Mouse (Mus musculus) neural tube, embryonic 11.5 days (tissue): ENCODE measurements around the gene Sppl3. TPM values are rescaled to one million over a fixed set of nuclear protein-coding genes. Genes with fewer than 3 reads are reported as not detected.
A peak's percentile ranks its signal among the peaks of the same experiment; 100 is the strongest.
"Not testable (repeated sequence)": the region's sequence is repeated elsewhere in the genome, so short reads cannot be mapped to it uniquely, and the experiment has no call there.

ENCODE experiments used
- ATAC-seq: fragments of 200-750 bp; cut with Nextera tagmentation; 2 replicates; pipeline ENCODE4 v1.8.0; 2017; ENCODE audit warnings: moderate number of reproducible peaks, mild to moderate bottlenecking, moderate TSS enrichment, moderate library complexity; ENCODE audit not compliant: insufficient read depth, low FRiP score, low TSS enrichment
- DNase-seq: peaks from one replicate; pipeline ENCODE4 v3.0.0-alpha.2; 2015; ENCODE audit warnings: low spot score
- H3K27ac ChIP-seq: fragments of 300-500 bp; sonication (generic); 2 replicates; pipeline ENCODE4 v1.5.1; 2014; ENCODE audit warnings: low read depth, mild to moderate bottlenecking, low read length
- H3K27me3 ChIP-seq: fragments of 300-500 bp; sonication (generic); 2 replicates; pipeline ENCODE4 v1.6.1; 2014; ENCODE audit warnings: mild to moderate bottlenecking, low read length, mixed read lengths; ENCODE audit not compliant: control insufficient read depth, insufficient read depth
- H3K36me3 ChIP-seq: fragments of 300-500 bp; sonication (generic); 2 replicates; pipeline ENCODE4 v1.6.1; 2014; ENCODE audit warnings: mild to moderate bottlenecking, low read length, moderate library complexity, mixed read lengths; ENCODE audit not compliant: control insufficient read depth, insufficient read depth
- H3K4me1 ChIP-seq: fragments of 300-500 bp; sonication (generic); 2 replicates; pipeline ENCODE4 v1.6.1; 2014; ENCODE audit warnings: low read length, mixed read lengths; ENCODE audit not compliant: control insufficient read depth, insufficient read depth
- H3K4me2 ChIP-seq: fragments of 300-500 bp; sonication (generic); 2 replicates; pipeline ENCODE4 v1.6.1; 2014; ENCODE audit warnings: low read depth, mild to moderate bottlenecking, moderate library complexity
- H3K4me3 ChIP-seq: fragments of 300-500 bp; sonication (generic); 2 replicates; pipeline ENCODE4 v1.5.1; 2014; ENCODE audit warnings: low read depth, low read length
- H3K9ac ChIP-seq: fragments of 300-500 bp; sonication (generic); 2 replicates; pipeline ENCODE4 v1.6.1; 2014; ENCODE audit warnings: mild to moderate bottlenecking, low read length
- H3K9me3 ChIP-seq: fragments of 300-500 bp; sonication (generic); 2 replicates; pipeline ENCODE4 v1.6.1; 2016; ENCODE audit warnings: low read length; ENCODE audit not compliant: control insufficient read depth
- WGBS: fragments of 180-500 bp; shearing (Covaris S2); extraction: QIAGEN DNeasy Blood & Tissue Kit; methylation state at CpG from one replicate; pipeline ENCODE4 v1.1.7; 2014; 5-methylcytosine and 5-hydroxymethylcytosine counted together
- polyA plus RNA-seq: library from polyadenylated mRNA; unstranded; fragments of >200 nt; fragmentation: Nextera tagmentation; extraction: Ambion mirVana; gene quantifications from 2 replicates; pipeline ENCODE4 v1.2.1, GENCODE M21; 2014

The Sppl3 gene
- polyA plus RNA-seq, 1 experiment from 2014 or later: 45.1 TPM

DNA sequence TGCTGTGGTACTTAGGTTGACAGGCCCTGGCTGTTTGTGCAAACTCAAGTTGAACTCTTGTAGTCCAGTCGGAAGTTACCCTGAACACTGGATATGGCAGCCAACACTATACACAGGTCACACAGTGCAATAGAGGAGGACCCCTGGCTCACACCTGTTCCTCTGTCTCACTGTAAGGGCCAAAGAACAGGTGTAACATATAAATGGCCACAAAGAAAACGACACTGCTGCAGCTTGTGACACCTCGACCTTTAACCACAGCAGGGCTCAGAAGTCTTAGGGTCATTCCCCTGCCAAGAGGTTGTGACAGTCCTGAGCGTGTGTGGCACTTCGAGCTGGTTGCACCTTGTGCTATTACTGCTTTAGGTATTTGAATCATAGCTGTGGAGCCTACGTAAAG is 89.5 kb downstream of the Sppl3 start:
- no peak overlapping the region for H3K4me3 ChIP-seq
- no peak overlapping the region for H3K9ac ChIP-seq
- DNase-seq (no peak), ATAC-seq (no peak)
- H3K4me2 ChIP-seq: no peak overlapping the region
- no peak overlapping the region for H3K27ac ChIP-seq
- no peaks in the 10 kb centered on the region for H3K9me3 ChIP-seq
- no peaks in the 10 kb centered on the region for H3K4me1 ChIP-seq
- peaks cover 17% of the 10 kb centered on the region for H3K36me3 ChIP-seq
- no peaks in the 10 kb centered on the region for H3K27me3 ChIP-seq
- WGBS: 88% methylated on average over 6 of the region's 6 CpGs

DNA sequence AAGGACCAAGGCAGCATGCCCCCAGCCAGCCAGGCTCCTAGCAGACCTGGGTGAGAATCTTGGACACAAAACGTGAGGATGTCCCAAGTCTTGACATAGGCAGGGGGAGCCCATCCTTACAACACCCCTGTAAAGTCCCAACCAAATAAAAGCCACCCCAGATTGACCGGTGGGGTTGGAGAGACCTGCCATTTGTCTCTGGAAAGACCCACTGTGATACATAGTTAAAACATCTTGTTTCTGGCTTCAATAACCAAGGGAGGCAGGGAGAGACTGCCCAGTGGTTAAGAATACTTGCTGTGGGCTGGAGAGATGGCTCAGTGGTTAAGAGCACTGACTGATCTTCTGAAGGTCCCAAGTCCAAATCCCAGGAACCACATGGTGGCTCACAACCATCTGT is 91.3 kb downstream of the Sppl3 start:
- peaks cover 6% of the 10 kb centered on the region for H3K36me3 ChIP-seq
- no peaks in the 10 kb centered on the region for H3K4me1 ChIP-seq
- H3K27me3 ChIP-seq: no peaks in the 10 kb centered on the region
- H3K27ac ChIP-seq: no peak overlapping the region
- ATAC-seq (no peak), DNase-seq (no peak)
- no peak overlapping the region for H3K9ac ChIP-seq
- 84% methylated on average over 2 of the region's 2 CpGs for WGBS
- H3K9me3 ChIP-seq: no peaks in the 10 kb centered on the region
- H3K4me3 ChIP-seq: no peak overlapping the region
- no peak overlapping the region for H3K4me2 ChIP-seq

DNA sequence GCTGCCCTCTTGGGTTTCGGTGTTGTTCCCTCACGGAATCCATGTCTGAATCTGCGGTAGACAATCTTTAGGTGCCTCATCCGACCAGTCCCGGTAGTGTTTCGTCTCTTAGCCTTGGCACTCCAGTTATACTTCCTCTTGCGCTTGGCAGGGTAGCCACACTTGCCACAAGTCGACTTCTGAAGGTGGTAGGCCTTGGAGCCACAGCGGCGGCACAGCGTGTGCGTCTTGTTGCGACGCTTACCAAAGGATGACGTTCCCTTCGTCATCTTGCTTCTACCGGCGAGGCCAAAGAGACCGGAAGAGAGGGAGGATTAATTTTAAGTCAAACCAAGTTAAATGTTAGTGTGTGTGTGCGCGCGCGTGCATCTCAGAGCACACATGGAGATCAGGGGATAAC is 92.3 kb downstream of the Sppl3 start:
- not testable (repeated sequence) for H3K4me1 ChIP-seq, H3K27me3 ChIP-seq, H3K4me2 ChIP-seq, H3K27ac ChIP-seq, DNase-seq, H3K4me3 ChIP-seq, H3K9me3 ChIP-seq, H3K9ac ChIP-seq, H3K36me3 ChIP-seq, ATAC-seq
- WGBS: 96% methylated on average over 23 of the region's 23 CpGs

DNA sequence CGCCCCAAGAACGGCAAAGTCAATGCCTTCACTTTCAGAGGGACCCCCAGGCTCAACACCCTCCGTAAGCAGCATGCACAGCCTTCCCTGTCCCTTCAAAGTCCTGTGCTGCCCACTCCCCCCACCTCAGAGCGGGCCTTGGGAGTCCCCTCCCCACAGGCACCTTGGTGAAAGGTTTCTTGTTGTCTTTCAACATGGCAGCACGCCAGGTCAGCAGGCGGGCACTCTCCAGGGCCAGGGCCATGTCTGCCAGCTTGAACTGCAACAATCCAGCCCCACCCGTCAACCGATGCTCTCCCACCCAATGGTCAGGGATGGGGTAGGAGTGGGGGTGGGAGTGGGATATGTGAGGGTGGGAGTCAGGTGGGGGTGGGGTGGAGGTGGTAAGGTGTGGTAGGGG is 100.2 kb downstream of the Sppl3 start:
- no peaks in the 10 kb centered on the region for H3K27me3 ChIP-seq
- no peaks in the 10 kb centered on the region; the same call in none of the 2 replicates for H3K36me3 ChIP-seq
- H3K9me3 ChIP-seq: no peaks in the 10 kb centered on the region
- DNase-seq (no peak), ATAC-seq (no peak)
- no peaks in the 10 kb centered on the region for H3K4me1 ChIP-seq
- no peak overlapping the region for H3K9ac ChIP-seq
- no peak overlapping the region for H3K4me3 ChIP-seq
- no peak overlapping the region for H3K27ac ChIP-seq
- WGBS: 94% methylated on average over 8 of the region's 8 CpGs
- H3K4me2 ChIP-seq: no peak overlapping the region

DNA sequence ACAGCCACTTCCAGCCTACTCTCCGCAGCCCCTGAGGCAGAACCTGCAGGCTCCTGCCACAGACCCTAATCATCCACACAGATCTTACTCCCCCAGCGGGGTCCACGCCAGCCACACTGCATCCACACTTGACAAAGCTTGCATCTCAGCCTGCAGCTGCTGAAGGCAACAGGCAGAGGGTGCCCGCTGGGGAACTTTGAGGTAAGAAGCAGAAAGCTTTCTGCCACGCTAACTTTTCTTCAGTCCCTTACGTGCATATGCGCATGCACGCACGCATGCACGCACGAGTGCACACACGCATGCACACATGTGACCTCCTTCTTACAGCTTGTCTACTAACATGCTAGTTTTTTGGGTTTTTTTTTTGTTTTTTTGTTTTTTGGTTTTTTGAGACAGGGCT is 102.3 kb downstream of the Sppl3 start:
- DNase-seq (no peak), ATAC-seq (no peak)
- Histone ChIP-seq H3K27ac (no peak overlapping the region), H3K4me3 (no peak overlapping the region), H3K27me3 (no peaks in the 10 kb centered on the region), H3K4me2 (no peak overlapping the region), H3K4me1 (no peaks in the 10 kb centered on the region), H3K9me3 (no peaks in the 10 kb centered on the region), H3K36me3 (peaks cover 7% of the 10 kb centered on the region), H3K9ac (no peak overlapping the region)
- WGBS: 98% methylated on average over 12 of the region's 12 CpGs

DNA sequence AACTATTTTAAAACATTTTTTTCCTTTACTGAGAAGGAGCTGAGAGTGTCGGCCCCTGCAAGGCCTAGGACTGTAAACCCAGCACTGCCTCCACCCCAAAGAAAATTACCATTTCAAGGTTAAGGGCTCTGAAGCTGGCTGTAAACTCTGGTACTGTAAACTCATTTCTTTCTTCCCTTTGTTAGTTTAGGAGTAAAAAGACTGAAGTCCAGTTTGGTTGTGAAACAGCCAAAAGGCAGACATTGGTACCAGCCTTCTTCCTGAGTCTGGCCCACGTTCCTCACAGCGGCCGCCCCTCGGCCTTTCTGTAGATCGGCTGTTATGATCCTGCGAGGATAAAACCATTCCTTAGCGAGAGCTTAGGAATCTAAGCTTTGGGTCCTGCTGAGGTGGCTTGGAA is 103.6 kb downstream of the Sppl3 start:
- ATAC-seq (no peak), DNase-seq (no peak)
- H3K36me3 ChIP-seq: peaks cover 7% of the 10 kb centered on the region
- H3K4me2 ChIP-seq: no peak overlapping the region
- 94% methylated on average over 8 of the region's 8 CpGs for WGBS
- no peaks in the 10 kb centered on the region; the same call in 1 of the 2 replicates for H3K4me1 ChIP-seq
- no peaks in the 10 kb centered on the region for H3K27me3 ChIP-seq
- no peak overlapping the region for H3K9ac ChIP-seq
- no peak overlapping the region for H3K4me3 ChIP-seq
- no peaks in the 10 kb centered on the region for H3K9me3 ChIP-seq
- H3K27ac ChIP-seq: no peak overlapping the region

DNA sequence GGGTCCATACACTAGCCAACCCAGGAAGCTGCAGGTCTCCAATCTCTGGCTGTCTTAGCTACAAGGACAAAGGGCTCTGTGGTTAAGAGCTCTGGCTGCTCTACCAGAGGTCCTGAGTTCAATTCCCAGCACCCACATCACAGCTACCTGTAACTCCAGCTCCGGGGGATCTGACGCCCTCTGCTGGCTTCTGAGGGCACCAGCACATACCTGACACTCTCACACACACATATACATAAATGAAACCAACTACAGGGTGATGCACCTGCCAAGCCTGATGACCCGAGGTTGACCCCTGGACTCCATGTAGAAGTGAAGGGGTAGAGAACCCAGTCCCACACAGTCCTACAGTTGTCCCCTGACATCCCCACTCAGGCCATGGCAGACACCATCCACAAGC is 105.5 kb downstream of the Sppl3 start:
- Histone ChIP-seq H3K27me3 (no peaks in the 10 kb centered on the region), H3K4me3 (no peak overlapping the region), H3K36me3 (peaks cover 7% of the 10 kb centered on the region), H3K9me3 (no peaks in the 10 kb centered on the region), H3K9ac (no peak overlapping the region), H3K27ac (no peak overlapping the region), H3K4me1 (no peaks in the 10 kb centered on the region; the same call in 1 of the 2 replicates), H3K4me2 (no peak overlapping the region)
- ATAC-seq: no peak
- WGBS: 82% methylated on average over 3 of the region's 3 CpGs
- DNase-seq: no peak

DNA sequence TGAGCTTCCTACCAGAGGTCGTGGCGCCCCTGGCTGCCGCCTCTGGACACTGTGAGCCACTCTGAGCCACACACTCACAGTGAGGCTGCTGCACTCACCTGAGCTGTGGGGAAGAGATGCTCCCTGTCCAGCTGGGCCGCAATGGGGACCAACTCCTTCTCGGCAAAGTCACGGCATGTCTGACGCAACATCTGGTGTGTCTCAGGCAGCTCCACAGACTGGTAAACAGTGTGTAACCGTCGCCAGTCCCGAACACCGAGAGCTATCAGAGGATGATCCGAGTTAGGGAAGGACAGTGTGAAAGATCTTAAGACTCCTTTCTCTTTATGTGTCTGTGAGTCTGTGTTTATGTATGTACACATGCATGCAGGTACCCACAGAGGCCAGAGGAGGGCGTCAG is 106.5 kb downstream of the Sppl3 start:
- H3K27ac ChIP-seq: no peak overlapping the region
- 96% methylated on average over 13 of the region's 13 CpGs for WGBS
- no peak overlapping the region for H3K4me3 ChIP-seq
- no peak for DNase-seq
- H3K27me3 ChIP-seq: no peaks in the 10 kb centered on the region
- peaks cover 7% of the 10 kb centered on the region for H3K36me3 ChIP-seq
- no peak overlapping the region for H3K9ac ChIP-seq
- H3K4me2 ChIP-seq: no peak overlapping the region
- H3K4me1 ChIP-seq: no peaks in the 10 kb centered on the region; the same call in 1 of the 2 replicates
- H3K9me3 ChIP-seq: no peaks in the 10 kb centered on the region
- ATAC-seq: no peak

DNA sequence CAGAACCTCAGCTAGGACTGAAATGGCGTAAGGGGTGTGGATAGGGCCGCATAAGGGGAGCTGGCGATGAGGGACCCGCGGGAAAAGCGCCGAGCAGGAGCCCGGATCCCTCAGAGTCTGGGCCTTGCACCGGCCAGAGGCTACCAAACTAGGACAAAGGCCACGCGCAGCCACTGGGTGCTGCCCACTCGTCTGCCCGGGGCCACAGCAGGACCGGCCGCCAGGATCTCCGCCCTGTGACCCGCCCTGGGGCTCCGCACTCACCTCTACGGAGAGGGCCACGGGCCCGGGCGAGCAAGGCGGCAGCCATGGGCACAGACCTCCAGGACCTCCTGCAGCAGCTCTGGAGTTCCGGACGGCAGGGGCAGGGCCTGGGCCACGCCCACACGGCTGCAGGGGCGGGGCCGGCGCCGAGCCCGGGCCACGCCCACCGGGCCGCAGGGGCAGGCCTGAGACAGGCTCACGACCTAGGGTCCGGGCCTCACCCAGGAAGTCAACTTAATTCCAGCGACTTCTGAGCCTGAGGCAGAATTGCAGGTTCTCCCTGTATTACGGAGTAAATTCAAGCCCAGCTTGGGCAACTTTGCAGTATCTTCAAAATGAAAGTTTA is 108.1 kb downstream of the Sppl3 start, which contains the start of gene Acads:
Gene Acads, minus strand, starts transcription at position 386 of the 610 bp plus-strand sequence.
- peaks cover 7% of the 10 kb centered on the region; the same call in 1 of the 2 replicates for H3K36me3 ChIP-seq
- ATAC-seq: peak; percentile 95

More for the DNA sequence above, 108.1 kb downstream of the Sppl3 start, which contains the start of gene Acads:
- Histone ChIP-seq H3K9ac (peak within 1 kb of the TSS; percentile 89), H3K4me1 (no peaks in the 10 kb centered on the region; the same call in 1 of the 2 replicates), H3K9me3 (no peaks in the 10 kb centered on the region), H3K27me3 (no peaks in the 10 kb centered on the region), H3K27ac (peak within 1 kb of the TSS; percentile 56; the same call in 1 of the 2 replicates), H3K4me2 (peak within 1 kb of the TSS; percentile 83), H3K4me3 (peak within 1 kb of the TSS; percentile 85)
- WGBS: under 1% methylated on average over 39 of the region's 39 CpGs
- DNase-seq: peak; percentile 92
